ENCODE assay signal across 8 mouse cellular contexts in genomic region chr17:87265792-87266186, GRCm38 (mm10). TPM values are rescaled to one million over a fixed set of nuclear protein-coding genes. Genes with fewer than 3 reads are reported as not detected.
A peak's percentile ranks its signal among the peaks of the same experiment; 100 is the strongest.
DNase-seq lines count a peak whose midpoint lies in the region; ATAC-seq lines count a peak whose summit lies in the region.

Mcfd2 (minus strand) TSS chr17:87265935.

- DNase-seq in R1 (ENCODE audit: low read depth, low spot score): peak; percentile 91
- peak; percentile 90 to 97 for DNase-seq in cerebellum, postnatal 25 days
- peak; percentile 87 to 89 for DNase-seq in frontal cortex, postnatal 36 days (ENCODE audit: low spot score in 2 of 2)
- peak; percentile 88 to 91 for DNase-seq in left cerebral cortex, adult 18-20 months (ENCODE audit: low spot score in 2 of 2)
- DNase-seq in right cerebral cortex, adult 18-20 months: peak; percentile 92
- DNase-seq in urinary bladder, postnatal 10 days (ENCODE audit: low spot score): peak; percentile 89

- H3K27me3 ChIP-seq in hindbrain, embryonic 15.5 days: no peaks in the 10 kb centered on the region

- H3K36me3 ChIP-seq in hindbrain, embryonic 15.5 days: peaks cover 17% of the 10 kb centered on the region; the same call in 1 of the 2 replicates
- no peaks in the 10 kb centered on the region for H3K36me3 ChIP-seq in macrophage (ENCODE audit: inconsistent target)

- peak within 1 kb of the TSS; percentile 95 for H3K9ac ChIP-seq in hindbrain, embryonic 15.5 days

- peak within 1 kb of the TSS; percentile 66 for H3K4me2 ChIP-seq in hindbrain, embryonic 15.5 days

- peaks cover 14% of the 10 kb centered on the region for H3K4me1 ChIP-seq in hindbrain, embryonic 15.5 days (replicated peaks)

- under 1% methylated on average over 39 of the region's 41 CpGs for WGBS in hindbrain, embryonic 15.5 days
- under 1% methylated on average over 30 of the region's 41 CpGs for WGBS in macrophage (ENCODE audit: missing documents)

- peak within 1 kb of the TSS; percentile 83 for H3K27ac ChIP-seq in hindbrain, embryonic 15.5 days (replicated peaks)
- peak within 1 kb of the TSS; percentile 77 for H3K27ac ChIP-seq in macrophage

- peak; percentile 92 for ATAC-seq in hindbrain, embryonic 15.5 days (ENCODE audit: low FRiP score, low read depth)

- peak within 1 kb of the TSS; percentile 89 for H3K4me3 ChIP-seq in hindbrain, embryonic 15.5 days
- H3K4me3 ChIP-seq in macrophage (ENCODE audit: inconsistent target): peak within 1 kb of the TSS; percentile 75

- peaks cover 48% of the 10 kb centered on the region for H3K79me2 ChIP-seq in macrophage (ENCODE audit: inconsistent target)

- H3K9me3 ChIP-seq in hindbrain, embryonic 15.5 days: no peaks in the 10 kb centered on the region

RNA-seq across cellular contexts. Expression of gene Mcfd2, which starts in this region (rescaled TPM):
- 46.1 and 46.9 TPM in 2 replicates for polyA plus RNA-seq in hindbrain, embryonic 15.5 days (2015; fragmentation: Nextera tagmentation; extraction: Ambion mirVana)
- 10 to 100 TPM; 67.2 to 72.0 TPM for total RNA-seq in left cerebral cortex, adult 18-20 months (2021)
- 100 to 1,000 TPM in 5 of 26 experiments, 10 to 100 TPM in 21; 25.7 to 173 (median 52.5) TPM for total RNA-seq in macrophage (2018; cell fraction: chromatin; rRNA removed)
- 100 to 1,000 TPM; 132 to 231 (median 175) TPM for total RNA-seq in macrophage (2018; cell fraction: cytosol; rRNA removed)
- total RNA-seq in macrophage (2018; cell fraction: nucleus; rRNA removed): 100 to 1,000 TPM in 19 of 26 experiments, 10 to 100 TPM in 7; 31.8 to 178 (median 121) TPM
- 156 to 279 TPM (median 184 TPM) in 3 replicates for polyA plus RNA-seq in macrophage (2018)

Comparison
In these comparisons a context has a peak if more than half of its experiments do, and no peak if none do; other contexts are left out.
1. Peak in every context shown above with its lines: DNase-seq, ATAC-seq, H3K4me3 ChIP-seq and H3K27ac ChIP-seq.